Mouse (Mus musculus) cerebellum, adult 2 months (tissue): ENCODE measurements around the gene Inpp4a.

Experiments
- CTCF ChIP-seq: fragments of 200-500 bp; IDR thresholded peaks from 2 replicates; pipeline ENCODE4 v1.5.1; 2011; ENCODE audit warnings: low read depth, mild to moderate bottlenecking, control low read depth, low read length, moderate library complexity, borderline replicate concordance; ENCODE audit not compliant: insufficient read depth
- POLR2A ChIP-seq: fragments of 200-500 bp; IDR thresholded peaks from 2 replicates; pipeline ENCODE4 v1.6.1; 2011; ENCODE audit warnings: low read length, control low read depth, borderline replicate concordance; ENCODE audit not compliant: insufficient read depth

- TF ChIP-seq CTCF (no peak), POLR2A (no peak)
These were observed 57.5 kb downstream of the Inpp4a start for GRCm38 (mm10) chr1:37357173-37357572.
